1 mouse cellular context compared by ENCODE assay signal in genomic region chr9:114731011-114731755, GRCm38 (mm10).
TF ChIP-seq lines count a peak whose summit lies in the region.

Cmtm6 (plus strand) TSS chr9:114731116.

TF ChIP-seq in MEL, 35 proteins besides CTCF, POLR2A, EP300 and RAD21 (continued from another document):
- TF ChIP-seq POLR2AphosphoS5 (IDR thresholded peaks at IDR 0.05; ENCODE audit: borderline replicate concordance, low read depth, low read length) (no peak), MAZ (IDR thresholded peaks at IDR 0.05; ENCODE audit: low read depth, low read length) (no peak), CHD1 (IDR thresholded peaks at IDR 0.05; ENCODE audit: low read depth, low read length) (no peak), JUND (IDR thresholded peaks at IDR 0.05; ENCODE audit: low read depth, low read length) (no peak), SMC3 (IDR thresholded peaks at IDR 0.05; ENCODE audit: low read depth, low read length) (no peak)
TF ChIP-seq in MEL: peak in this region for 17.
